Mouse (Mus musculus): ENCODE measurements around the gene Smc5. TPM values are rescaled to one million over a fixed set of nuclear protein-coding genes. Genes with fewer than 3 reads are reported as not detected.

Smc5 gene
- polyA plus RNA-seq (2016; fragmentation: Nextera tagmentation; extraction: Ambion mirVana): 21.9 and 23.5 TPM in 2 replicates

- Histone ChIP-seq H3K27ac (peak within 1 kb of the TSS; percentile 81), H3K9me3 (replicated peaks) (no peaks in the 10 kb centered on the region), H3K4me2 (peak within 1 kb of the TSS; percentile 79), H3K27me3 (replicated peaks) (no peaks in the 10 kb centered on the region), H3K4me1 (peaks cover 21% of the 10 kb centered on the region), H3K36me3 (peaks cover 9% of the 10 kb centered on the region), H3K9ac (peak within 1 kb of the TSS; percentile 91), H3K4me3 (peak within 1 kb of the TSS; percentile 91)
- under 1% methylated on average over 69 of the region's 69 CpGs for whole genome bisulfite sequencing (ENCODE audit: insufficient replicate concordance)
- ATAC-seq: peak; percentile 97
These were observed at the start of gene Smc5 for GRCm38 (mm10) chr19:23273355-23274053. Gene Smc5, minus strand, starts transcription at chr19:23273897.

DNA sequence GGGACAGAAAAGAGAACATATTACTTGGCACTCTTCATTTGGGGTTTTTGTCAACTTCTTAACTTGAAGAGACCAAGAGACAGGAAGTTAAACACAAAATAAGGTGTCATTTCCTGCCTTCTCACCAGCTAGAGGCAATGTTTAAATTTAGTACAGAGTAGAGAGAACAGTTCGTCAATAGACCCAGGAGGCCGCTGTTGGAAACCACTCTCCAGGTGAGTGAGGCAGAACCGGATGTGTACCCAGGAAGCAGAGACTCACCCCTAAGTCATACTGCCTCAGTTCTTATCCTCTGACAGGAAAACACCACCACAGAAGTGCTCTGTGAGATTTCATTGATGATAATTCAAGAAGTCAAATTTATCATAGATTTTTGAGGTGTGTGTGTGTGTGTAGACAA lies 49.4 kb upstream of the Smc5 start:
- no peaks in the 10 kb centered on the region; the same call in 1 of the 2 replicates for H3K4me1 ChIP-seq
- no peaks in the 10 kb centered on the region for H3K27me3 ChIP-seq (replicated peaks)
- no peak overlapping the region for H3K4me2 ChIP-seq
- H3K4me3 ChIP-seq: no peak overlapping the region
- no peaks in the 10 kb centered on the region for H3K36me3 ChIP-seq
- no peak overlapping the region for H3K9ac ChIP-seq
- H3K9me3 ChIP-seq (replicated peaks): no peaks in the 10 kb centered on the region
- ATAC-seq: no peak
- no peak overlapping the region for H3K27ac ChIP-seq
- WGBS (ENCODE audit: insufficient replicate concordance): 24% methylated on average over 3 of the region's 3 CpGs

GRCm38 (mm10) chr19:23317989-23318358 lies 44.3 kb upstream of the Smc5 start:
- no peak for ATAC-seq
- Histone ChIP-seq H3K9me3 (replicated peaks) (no peaks in the 10 kb centered on the region), H3K36me3 (no peaks in the 10 kb centered on the region), H3K27ac (no peak overlapping the region), H3K4me3 (no peak overlapping the region), H3K4me1 (no peaks in the 10 kb centered on the region; the same call in 1 of the 2 replicates), H3K4me2 (no peak overlapping the region), H3K27me3 (replicated peaks) (no peaks in the 10 kb centered on the region), H3K9ac (no peak overlapping the region)
- 64% methylated on average over 5 of the region's 5 CpGs for WGBS (ENCODE audit: insufficient replicate concordance)

- no peak overlapping the region for H3K27ac ChIP-seq
- 58% methylated on average over 5 of the region's 5 CpGs for WGBS (ENCODE audit: insufficient replicate concordance)
- no peak for ATAC-seq
These were observed 43.7 kb upstream of the Smc5 start for GRCm38 (mm10) chr19:23317295-23317988.

GRCm38 (mm10) chr19:23316851-23317250 lies 43.2 kb upstream of the Smc5 start:
- Histone ChIP-seq H3K9ac (no peak overlapping the region), H3K9me3 (replicated peaks) (no peaks in the 10 kb centered on the region), H3K4me2 (no peak overlapping the region), H3K4me3 (no peak overlapping the region), H3K27ac (no peak overlapping the region), H3K36me3 (no peaks in the 10 kb centered on the region), H3K4me1 (no peaks in the 10 kb centered on the region), H3K27me3 (replicated peaks) (no peaks in the 10 kb centered on the region)
- WGBS (ENCODE audit: insufficient replicate concordance): 69% methylated on average over 5 of the region's 5 CpGs
- no peak for ATAC-seq

More at GRCm38 (mm10) chr19:23317295-23317988, 43.7 kb upstream of the Smc5 start:
- Histone ChIP-seq H3K27me3 (replicated peaks) (no peaks in the 10 kb centered on the region), H3K4me1 (no peaks in the 10 kb centered on the region), H3K4me2 (no peak overlapping the region), H3K9me3 (replicated peaks) (no peaks in the 10 kb centered on the region), H3K4me3 (no peak overlapping the region), H3K36me3 (no peaks in the 10 kb centered on the region), H3K9ac (no peak overlapping the region)

- Histone ChIP-seq H3K9me3 (replicated peaks) (no peaks in the 10 kb centered on the region), H3K4me1 (no peaks in the 10 kb centered on the region), H3K27me3 (replicated peaks) (no peaks in the 10 kb centered on the region), H3K9ac (no peak overlapping the region), H3K4me2 (no peak overlapping the region), H3K27ac (no peak overlapping the region), H3K4me3 (no peak overlapping the region), H3K36me3 (no peaks in the 10 kb centered on the region)
- ATAC-seq: no peak
- 80% methylated on average over 2 of the region's 2 CpGs for WGBS (ENCODE audit: insufficient replicate concordance)
These were observed 36.3 kb upstream of the Smc5 start for GRCm38 (mm10) chr19:23309979-23310378.

DNA sequence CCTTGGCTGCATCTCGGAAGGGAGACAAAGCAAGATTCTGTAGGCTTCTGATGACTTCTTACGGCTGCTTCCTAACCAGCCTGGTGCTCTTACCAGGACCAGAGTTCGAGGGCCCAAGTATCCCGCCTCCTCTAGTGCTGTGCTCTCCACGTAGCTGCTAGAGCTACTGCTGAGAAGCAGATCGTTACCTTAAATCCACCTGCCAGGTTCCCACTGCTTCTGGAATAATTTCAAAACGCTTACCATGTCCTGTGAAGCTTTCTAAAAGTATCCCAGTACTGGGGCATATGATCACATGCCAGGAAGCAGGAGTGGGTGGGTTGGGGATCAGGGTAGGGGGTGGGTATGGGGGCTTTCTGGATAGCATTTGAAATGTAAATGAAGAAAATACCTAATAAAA lies 33.0 kb upstream of the Smc5 start:
- 77% methylated on average over 7 of the region's 7 CpGs for WGBS (ENCODE audit: insufficient replicate concordance)
- no peak for ATAC-seq
- no peak overlapping the region for H3K9ac ChIP-seq
- no peaks in the 10 kb centered on the region for H3K9me3 ChIP-seq (replicated peaks)
- H3K4me2 ChIP-seq: no peak overlapping the region
- no peak overlapping the region for H3K4me3 ChIP-seq
- no peaks in the 10 kb centered on the region for H3K36me3 ChIP-seq
- H3K27me3 ChIP-seq (replicated peaks): no peaks in the 10 kb centered on the region
- H3K4me1 ChIP-seq: no peaks in the 10 kb centered on the region
- H3K27ac ChIP-seq: no peak overlapping the region

DNA sequence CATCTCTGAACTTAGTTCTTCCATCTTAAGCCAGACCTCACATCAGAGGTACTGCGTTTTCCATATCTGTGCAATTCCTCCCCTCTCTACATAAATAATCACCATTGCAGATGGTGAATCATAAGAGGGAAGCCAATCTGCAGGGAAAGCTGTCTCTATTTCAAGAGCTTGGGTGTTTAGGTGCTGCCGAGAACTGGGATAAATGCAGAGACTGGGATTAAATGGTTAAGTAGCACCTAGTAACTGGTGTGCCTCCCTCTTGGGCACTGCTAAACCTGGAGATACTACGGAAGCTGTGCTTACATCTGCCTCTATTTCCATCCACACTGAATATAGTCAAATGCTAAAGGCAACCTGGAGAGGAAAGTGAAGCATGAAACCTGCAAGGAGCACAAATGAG lies 26.3 kb upstream of the Smc5 start:
- H3K9me3 ChIP-seq (replicated peaks): no peaks in the 10 kb centered on the region
- H3K36me3 ChIP-seq: no peaks in the 10 kb centered on the region
- no peak overlapping the region for H3K4me3 ChIP-seq
- H3K27ac ChIP-seq: no peak overlapping the region
- ATAC-seq: no peak
- H3K4me2 ChIP-seq: no peak overlapping the region
- H3K27me3 ChIP-seq (replicated peaks): no peaks in the 10 kb centered on the region
- 78% methylated on average over 3 of the region's 3 CpGs for WGBS (ENCODE audit: insufficient replicate concordance)
- no peaks in the 10 kb centered on the region for H3K4me1 ChIP-seq
- H3K9ac ChIP-seq: no peak overlapping the region

DNA sequence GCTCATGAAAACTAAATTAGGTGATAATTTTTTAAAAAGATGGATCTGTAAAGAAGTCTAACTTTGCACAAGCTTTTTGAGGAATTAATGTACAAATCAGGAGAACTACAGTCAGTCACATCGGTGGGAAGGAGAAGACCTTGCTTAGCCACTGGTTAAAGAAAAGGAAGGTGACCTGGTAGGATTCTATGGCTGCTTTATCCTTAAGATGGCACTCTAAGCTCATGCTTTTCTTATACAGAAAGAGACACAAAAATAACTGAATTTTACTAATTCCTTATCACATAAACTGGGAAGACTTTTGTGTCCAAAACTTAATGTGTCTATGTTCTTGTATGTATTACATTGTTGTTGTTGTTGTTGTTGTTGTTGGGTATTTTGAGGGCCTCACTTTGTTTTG lies 25.2 kb upstream of the Smc5 start:
- WGBS (ENCODE audit: insufficient replicate concordance): 36% methylated on average over 1 of the region's 1 CpGs
- Histone ChIP-seq H3K4me2 (no peak overlapping the region), H3K27me3 (replicated peaks) (no peaks in the 10 kb centered on the region), H3K36me3 (no peaks in the 10 kb centered on the region), H3K9me3 (replicated peaks) (no peaks in the 10 kb centered on the region), H3K27ac (no peak overlapping the region), H3K9ac (no peak overlapping the region), H3K4me1 (no peaks in the 10 kb centered on the region), H3K4me3 (no peak overlapping the region)
- no peak for ATAC-seq

GRCm38 (mm10) chr19:23297191-23297590 lies 23.5 kb upstream of the Smc5 start:
- H3K27me3 ChIP-seq (replicated peaks): no peaks in the 10 kb centered on the region
- ATAC-seq: no peak

GRCm38 (mm10) chr19:23289251-23289650 lies 15.6 kb upstream of the Smc5 start:
- Histone ChIP-seq H3K27ac (no peak overlapping the region), H3K4me2 (no peak overlapping the region), H3K36me3 (no peaks in the 10 kb centered on the region), H3K27me3 (replicated peaks) (no peaks in the 10 kb centered on the region), H3K9me3 (replicated peaks) (no peaks in the 10 kb centered on the region), H3K4me3 (no peak overlapping the region), H3K9ac (no peak overlapping the region), H3K4me1 (no peaks in the 10 kb centered on the region)
- WGBS (ENCODE audit: insufficient replicate concordance): 52% methylated on average over 1 of the region's 1 CpGs
- ATAC-seq: no peak

More at GRCm38 (mm10) chr19:23297191-23297590, 23.5 kb upstream of the Smc5 start:
- Histone ChIP-seq H3K9ac (no peak overlapping the region), H3K27ac (no peak overlapping the region), H3K36me3 (no peaks in the 10 kb centered on the region), H3K4me3 (no peak overlapping the region), H3K4me2 (no peak overlapping the region), H3K9me3 (replicated peaks) (no peaks in the 10 kb centered on the region), H3K4me1 (no peaks in the 10 kb centered on the region)

GRCm38 (mm10) chr19:23281911-23282660 lies 8.4 kb upstream of the Smc5 start:
- H3K9me3 ChIP-seq (replicated peaks): no peaks in the 10 kb centered on the region
- no peak overlapping the region for H3K4me2 ChIP-seq
- H3K27me3 ChIP-seq (replicated peaks): no peaks in the 10 kb centered on the region
- no peak overlapping the region for H3K9ac ChIP-seq
- H3K27ac ChIP-seq: no peak overlapping the region
- WGBS (ENCODE audit: insufficient replicate concordance): 64% methylated on average over 8 of the region's 8 CpGs
- no peak overlapping the region for H3K4me3 ChIP-seq
- no peaks in the 10 kb centered on the region for H3K36me3 ChIP-seq
- ATAC-seq: no peak
- H3K4me1 ChIP-seq: no peaks in the 10 kb centered on the region

Measured in liver, embryonic 12.5 days (tissue).